Mouse (Mus musculus) intestine, embryonic 16.5 days (tissue): ENCODE measurements around the gene Fxr2. TPM values are rescaled to one million over a fixed set of nuclear protein-coding genes. Genes with fewer than 3 reads are reported as not detected.

ENCODE experiments used
- ATAC-seq: fragments of 200-750 bp; cut with Nextera tagmentation; 2 replicates; pipeline ENCODE4 v1.8.0; 2017; ENCODE audit warnings: moderate TSS enrichment, moderate library complexity
- H3K27ac ChIP-seq: fragments of 300-500 bp; sonication (generic); 2 replicates; pipeline ENCODE4 v1.5.1; 2014; ENCODE audit warnings: mild to moderate bottlenecking, low read length
- H3K27me3 ChIP-seq: fragments of 300-500 bp; sonication (generic); replicated peaks from 2 replicates; pipeline ENCODE4 v1.6.1; 2014; ENCODE audit warnings: low read length, control low read depth, mixed read lengths; ENCODE audit not compliant: control insufficient read depth, insufficient read depth
- H3K36me3 ChIP-seq: fragments of 300-500 bp; sonication (generic); 2 replicates; pipeline ENCODE4 v1.6.1; 2014; ENCODE audit warnings: low read length, control low read depth; ENCODE audit not compliant: control insufficient read depth, insufficient read depth
- H3K4me1 ChIP-seq: fragments of 300-500 bp; sonication (generic); 2 replicates; pipeline ENCODE4 v1.6.1; 2014; ENCODE audit warnings: low read length, control low read depth, mixed read lengths; ENCODE audit not compliant: control insufficient read depth, insufficient read depth
- H3K4me2 ChIP-seq: fragments of 300-500 bp; sonication (generic); 2 replicates; pipeline ENCODE4 v1.6.1; 2014; ENCODE audit warnings: low read depth, low read length, control low read depth
- H3K4me3 ChIP-seq: fragments of 300-500 bp; sonication (generic); 2 replicates; pipeline ENCODE4 v1.5.1; 2014; ENCODE audit warnings: mild to moderate bottlenecking, low read length
- H3K9ac ChIP-seq: fragments of 300-500 bp; sonication (generic); 2 replicates; pipeline ENCODE4 v1.6.1; 2014; ENCODE audit warnings: low read depth, low read length
- H3K9me3 ChIP-seq: fragments of 300-500 bp; sonication (generic); 2 replicates; pipeline ENCODE4 v1.6.1; 2016; ENCODE audit warnings: low read length, control low read depth; ENCODE audit not compliant: control insufficient read depth
- WGBS: fragments of 180-500 bp; shearing (Covaris S2); extraction: QIAGEN DNeasy Blood & Tissue Kit; methylation state at CpG from one replicate; pipeline ENCODE4 v1.1.7; 2014; 5-methylcytosine and 5-hydroxymethylcytosine counted together
- polyA plus RNA-seq: library from polyadenylated mRNA; unstranded; fragments of >200 nt; fragmentation: Nextera tagmentation; extraction: Ambion mirVana; gene quantifications from 2 replicates; pipeline ENCODE4 v1.2.1, GENCODE M21; 2015

Fxr2 gene
- polyA plus RNA-seq, 1 experiment from 2014 or later = 12.6 TPM

DNA sequence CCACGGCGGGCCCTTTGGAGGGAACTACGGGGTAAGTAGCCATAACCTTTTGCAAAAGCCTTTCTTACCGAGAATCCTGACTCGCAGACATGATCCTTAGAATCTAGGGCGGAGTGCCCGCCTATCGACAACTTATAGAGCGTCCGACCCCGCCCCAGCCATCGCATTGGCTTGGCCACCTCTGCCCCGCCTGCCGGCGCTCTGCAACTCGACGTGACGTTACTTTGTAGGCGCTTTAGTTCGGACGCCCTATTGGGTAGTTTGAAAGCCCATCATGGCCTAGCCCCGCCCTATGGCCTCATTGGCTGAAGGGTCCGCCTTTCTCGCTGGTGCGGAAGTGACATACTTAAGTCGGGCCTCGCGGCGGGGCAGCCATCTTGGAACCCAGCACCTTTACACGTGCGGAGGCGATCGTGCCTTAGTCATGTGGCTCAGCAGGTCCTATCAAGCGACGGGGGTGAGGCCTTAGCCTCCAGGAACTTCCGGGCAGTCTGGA is 39.5 kb downstream of the Fxr2 start, which contains the start of gene Eif4a1:
Eif4a1 (minus strand) TSS at position 213 of the 496 bp plus-strand sequence.
- no peaks in the 10 kb centered on the region for H3K27me3 ChIP-seq

DNA sequence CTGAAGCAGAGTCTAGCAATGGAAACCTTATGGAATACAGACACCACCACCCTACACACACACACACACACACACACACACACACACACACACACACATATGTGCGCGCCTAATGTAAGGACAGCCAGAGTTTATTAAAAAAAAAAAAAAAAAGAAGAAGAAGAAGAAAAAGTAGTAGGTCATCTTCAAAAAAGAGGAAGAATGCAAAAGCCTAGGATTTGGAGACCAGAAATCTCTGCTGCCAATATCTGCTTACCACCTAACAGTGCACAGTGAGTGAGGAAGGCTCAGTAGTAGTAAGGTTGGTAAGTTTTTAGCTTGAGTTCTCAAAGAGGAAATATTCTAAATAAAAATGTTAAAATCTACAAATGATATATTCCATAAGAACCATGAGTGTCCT is 46.4 kb downstream of the Fxr2 start:
- H3K27ac ChIP-seq = no peak overlapping the region
- peaks cover 21% of the 10 kb centered on the region for H3K4me1 ChIP-seq
- no peaks in the 10 kb centered on the region for H3K9me3 ChIP-seq
- H3K4me2 ChIP-seq = no peak overlapping the region
- WGBS = 87% methylated on average over 2 of the region's 2 CpGs
- peaks cover 12% of the 10 kb centered on the region for H3K36me3 ChIP-seq
- H3K9ac ChIP-seq = no peak overlapping the region
- no peak for ATAC-seq
- H3K4me3 ChIP-seq = no peak overlapping the region
- no peaks in the 10 kb centered on the region for H3K27me3 ChIP-seq

More for the DNA sequence above, 39.5 kb downstream of the Fxr2 start, which contains the start of gene Eif4a1:
- peak within 1 kb of the TSS; percentile 55 for H3K4me2 ChIP-seq
- peak within 1 kb of the TSS; percentile 99 for H3K4me3 ChIP-seq
- peak; percentile 98 for ATAC-seq
- under 1% methylated on average over 36 of the region's 36 CpGs for WGBS
- H3K9me3 ChIP-seq = no peaks in the 10 kb centered on the region
- H3K4me1 ChIP-seq = peaks cover 22% of the 10 kb centered on the region
- peak within 1 kb of the TSS; percentile 99 for H3K27ac ChIP-seq
- peak within 1 kb of the TSS; percentile 99 for H3K9ac ChIP-seq
- H3K36me3 ChIP-seq = peaks cover 20% of the 10 kb centered on the region

DNA sequence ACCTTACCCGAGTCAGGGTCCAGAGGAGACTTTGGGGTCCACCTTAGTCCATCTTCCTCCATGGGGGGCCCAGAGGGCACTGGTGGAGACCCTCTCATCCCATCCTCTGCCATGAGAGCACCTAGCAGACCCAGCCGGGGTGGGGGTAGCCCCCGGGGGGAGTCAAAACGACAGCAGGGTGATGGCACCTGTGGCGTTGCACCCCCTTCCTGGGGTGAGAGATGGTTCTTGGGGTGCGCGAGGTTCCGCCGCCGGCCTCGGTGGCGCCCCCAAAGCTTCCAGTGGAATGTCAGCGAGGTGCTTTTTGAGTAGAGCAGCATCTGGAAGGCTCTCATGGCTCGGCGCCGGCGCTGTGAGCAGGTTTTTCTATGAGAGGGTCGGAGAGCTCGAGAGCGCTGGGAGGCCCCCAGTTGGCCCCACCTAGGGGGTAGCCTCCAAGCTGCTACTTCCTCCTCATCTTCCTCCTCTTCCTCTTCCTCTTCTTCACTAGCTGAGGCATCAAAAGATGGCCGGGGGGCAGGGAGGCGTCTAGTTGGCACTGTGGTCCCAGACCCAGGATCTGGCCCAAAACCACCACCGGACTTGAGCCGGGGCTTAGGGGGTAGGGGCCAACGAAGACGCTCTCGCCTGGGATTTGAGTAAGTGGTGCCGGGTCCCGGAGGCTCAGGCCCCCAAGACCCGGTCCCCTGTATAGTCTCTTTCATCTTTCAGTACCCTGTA is 47.5 kb downstream of the Fxr2 start:
- 89% methylated on average over 30 of the region's 30 CpGs for WGBS
- peaks cover 12% of the 10 kb centered on the region; the same call in 1 of the 2 replicates for H3K36me3 ChIP-seq
- H3K4me2 ChIP-seq = peak overlapping the region; percentile 90
- no peaks in the 10 kb centered on the region for H3K9me3 ChIP-seq
- no peak for ATAC-seq
- peak overlapping the region; percentile 84; the same call in 1 of the 2 replicates for H3K9ac ChIP-seq
- H3K4me1 ChIP-seq = peaks cover 24% of the 10 kb centered on the region
- H3K27me3 ChIP-seq = no peaks in the 10 kb centered on the region
- peak overlapping the region; percentile 84; the same call in 1 of the 2 replicates for H3K4me3 ChIP-seq
- H3K27ac ChIP-seq = no peak overlapping the region

DNA sequence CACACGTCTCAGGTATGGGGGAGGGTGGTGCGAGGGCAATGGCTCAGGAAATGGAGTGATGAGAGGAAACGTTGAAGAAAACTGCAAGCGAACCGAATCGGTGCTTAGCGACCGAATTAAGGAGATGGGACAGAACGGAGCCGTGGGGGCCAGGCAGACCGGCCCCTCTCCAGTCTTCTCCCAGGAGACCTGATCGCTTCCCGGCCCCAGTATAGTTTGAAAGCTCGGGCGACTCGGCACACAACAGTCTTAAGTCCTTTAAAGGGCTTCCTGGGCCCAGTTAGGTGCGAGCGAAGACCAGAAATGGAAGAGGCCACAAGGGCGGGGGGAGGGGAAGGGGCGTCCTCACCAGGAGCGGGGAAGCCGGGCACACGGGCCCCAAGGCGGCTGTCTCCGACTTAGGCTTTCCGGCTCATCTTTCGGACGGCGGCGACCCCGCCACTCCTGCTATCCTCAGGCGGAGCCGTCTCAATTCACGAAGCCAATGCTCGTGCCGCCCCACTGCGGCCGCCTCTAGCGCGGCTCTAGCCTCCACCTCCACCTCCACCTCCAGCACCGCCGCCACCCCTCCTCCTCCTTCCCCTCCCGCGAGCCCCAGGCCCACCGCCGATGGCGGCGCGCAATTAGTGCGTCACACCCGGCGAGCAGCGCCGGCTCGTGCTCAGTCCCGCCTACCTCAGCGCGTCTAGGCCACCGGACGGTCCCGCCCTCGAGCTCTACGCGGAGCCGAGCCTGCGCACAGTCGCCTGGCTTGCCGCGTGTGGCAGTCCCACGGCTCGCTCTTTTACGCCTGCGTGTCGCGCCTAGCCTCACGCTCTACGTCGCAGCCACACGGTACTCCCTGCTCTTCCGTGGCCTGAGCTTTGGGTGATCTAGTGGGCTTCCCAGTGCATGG is 48.8 kb downstream of the Fxr2 start, which contains the start of gene Senp3:
Senp3 (minus strand) TSS at position 771 of the 895 bp plus-strand sequence.
- peak within 1 kb of the TSS; percentile 92 for H3K27ac ChIP-seq

DNA sequence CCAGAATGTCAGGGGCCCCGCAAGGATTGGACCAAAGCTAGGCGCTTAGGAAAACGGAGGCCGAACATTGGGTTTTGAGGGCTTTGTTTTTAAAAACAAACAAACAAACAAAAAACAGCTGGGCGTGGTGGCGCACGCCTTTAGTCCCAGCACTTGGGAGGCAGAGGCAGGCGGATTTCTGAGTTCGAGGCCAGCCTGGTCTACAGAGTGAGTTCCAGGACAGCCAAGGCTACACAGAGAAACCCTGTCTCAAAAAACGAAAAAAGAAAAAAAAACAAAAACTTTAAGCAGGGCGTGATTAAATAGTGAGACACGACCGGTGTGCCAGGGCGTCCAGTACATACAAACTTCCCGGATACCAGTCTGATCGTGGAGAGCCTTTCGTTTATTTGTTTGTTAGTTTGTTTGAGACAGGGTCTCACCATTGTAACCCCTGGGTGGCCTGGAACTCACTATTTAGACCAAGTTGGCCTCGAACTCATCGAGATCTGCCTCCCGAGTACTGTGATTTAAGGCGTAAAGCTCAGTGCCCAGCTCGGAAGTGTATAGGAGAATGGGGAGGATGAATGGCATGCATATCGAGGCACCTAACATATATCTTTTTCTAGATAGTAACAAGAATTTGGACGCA is 49.5 kb downstream of the Fxr2 start:
- H3K9me3 ChIP-seq = no peaks in the 10 kb centered on the region
- H3K4me3 ChIP-seq = peak overlapping the region; percentile 84
- peak overlapping the region; percentile 90 for H3K4me2 ChIP-seq
- WGBS = 20% methylated on average over 24 of the region's 24 CpGs
- no peaks in the 10 kb centered on the region for H3K27me3 ChIP-seq
- peaks cover 6% of the 10 kb centered on the region; the same call in 1 of the 2 replicates for H3K36me3 ChIP-seq
- H3K4me1 ChIP-seq = peaks cover 41% of the 10 kb centered on the region
- peak overlapping the region; percentile 92 for H3K27ac ChIP-seq
- peak; percentile 17 for ATAC-seq
- peak overlapping the region; percentile 84 for H3K9ac ChIP-seq

More for the DNA sequence above, 48.8 kb downstream of the Fxr2 start, which contains the start of gene Senp3:
- under 1% methylated on average over 73 of the region's 80 CpGs for WGBS
- Histone ChIP-seq H3K9me3 (no peaks in the 10 kb centered on the region), H3K4me2 (peak within 1 kb of the TSS; percentile 90), H3K36me3 (peaks cover 8% of the 10 kb centered on the region; the same call in 1 of the 2 replicates), H3K4me3 (peak within 1 kb of the TSS; percentile 84), H3K4me1 (peaks cover 36% of the 10 kb centered on the region), H3K27me3 (no peaks in the 10 kb centered on the region), H3K9ac (peak within 1 kb of the TSS; percentile 84)
- peak; percentile 93 for ATAC-seq

DNA sequence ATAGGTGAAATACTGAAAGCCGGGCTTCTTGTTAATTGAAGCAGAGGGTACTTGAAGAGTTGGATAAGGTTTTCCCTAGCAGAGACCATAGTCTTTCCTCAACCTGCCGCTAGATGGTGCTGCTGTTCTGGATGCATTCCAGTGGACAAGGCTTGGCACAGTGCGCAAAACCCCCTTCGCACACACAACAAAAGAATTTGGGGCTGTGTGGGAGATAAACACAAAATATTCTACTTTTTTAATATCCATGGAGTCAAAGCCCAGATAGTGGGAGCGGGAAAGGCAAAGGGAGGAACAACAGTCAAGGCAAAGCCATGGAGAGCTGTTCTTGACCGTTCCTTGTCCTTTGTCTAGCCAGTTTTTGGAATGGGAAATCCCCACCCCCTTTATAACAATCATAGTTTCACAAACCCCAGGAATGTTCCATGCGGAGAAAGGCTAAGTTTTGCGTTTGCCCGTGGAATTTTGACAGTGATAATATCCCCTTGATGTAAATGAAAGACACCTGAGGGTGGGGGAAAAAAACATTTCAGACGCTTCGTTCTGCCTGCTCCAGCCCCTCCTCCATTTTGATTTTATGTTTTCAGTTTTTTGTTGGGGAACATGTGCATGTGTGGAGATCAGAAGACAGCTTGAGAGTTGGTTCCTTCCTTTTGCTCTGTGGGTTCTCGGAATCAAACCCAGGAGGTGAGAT is 50.2 kb downstream of the Fxr2 start:
- H3K36me3 ChIP-seq = peaks cover 4% of the 10 kb centered on the region; the same call in 1 of the 2 replicates
- peaks cover 41% of the 10 kb centered on the region for H3K4me1 ChIP-seq
- H3K4me3 ChIP-seq = no peak overlapping the region
- peak; percentile 45; the same call in 1 of the 2 replicates for ATAC-seq
- peak overlapping the region; percentile 4; the same call in 1 of the 2 replicates for H3K9ac ChIP-seq
- peak overlapping the region; percentile 90 for H3K4me2 ChIP-seq
- WGBS = 20% methylated on average over 12 of the region's 12 CpGs
- no peaks in the 10 kb centered on the region for H3K9me3 ChIP-seq
- H3K27ac ChIP-seq = peak overlapping the region; percentile 92; the same call in 1 of the 2 replicates
- no peaks in the 10 kb centered on the region for H3K27me3 ChIP-seq

DNA sequence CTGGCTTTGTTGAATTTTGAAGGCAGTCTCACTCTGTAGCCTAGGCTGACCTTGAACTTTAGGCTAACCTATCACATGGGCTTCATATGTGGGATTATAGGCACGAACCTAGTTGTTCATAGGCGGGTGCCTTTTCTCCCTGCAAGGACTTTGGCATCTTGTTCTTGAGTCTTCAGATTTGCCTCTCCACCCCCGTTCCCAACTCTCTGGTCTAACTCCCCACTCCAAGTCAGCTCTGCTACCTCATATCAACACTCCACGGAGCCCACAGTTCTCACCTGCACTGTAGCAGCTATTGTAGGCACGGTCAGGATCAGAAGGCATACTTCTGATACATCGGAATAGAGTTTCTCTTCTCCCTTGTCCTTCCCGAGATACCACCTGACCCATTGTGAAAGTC is 50.8 kb downstream of the Fxr2 start:
- no peak for ATAC-seq
- Histone ChIP-seq H3K9me3 (no peaks in the 10 kb centered on the region), H3K27me3 (no peaks in the 10 kb centered on the region), H3K4me1 (peaks cover 41% of the 10 kb centered on the region), H3K4me2 (no peak overlapping the region), H3K36me3 (no peaks in the 10 kb centered on the region), H3K27ac (peak overlapping the region; percentile 70), H3K9ac (peak overlapping the region; percentile 41; the same call in 1 of the 2 replicates), H3K4me3 (no peak overlapping the region)
- WGBS = 75% methylated on average over 7 of the region's 7 CpGs

DNA sequence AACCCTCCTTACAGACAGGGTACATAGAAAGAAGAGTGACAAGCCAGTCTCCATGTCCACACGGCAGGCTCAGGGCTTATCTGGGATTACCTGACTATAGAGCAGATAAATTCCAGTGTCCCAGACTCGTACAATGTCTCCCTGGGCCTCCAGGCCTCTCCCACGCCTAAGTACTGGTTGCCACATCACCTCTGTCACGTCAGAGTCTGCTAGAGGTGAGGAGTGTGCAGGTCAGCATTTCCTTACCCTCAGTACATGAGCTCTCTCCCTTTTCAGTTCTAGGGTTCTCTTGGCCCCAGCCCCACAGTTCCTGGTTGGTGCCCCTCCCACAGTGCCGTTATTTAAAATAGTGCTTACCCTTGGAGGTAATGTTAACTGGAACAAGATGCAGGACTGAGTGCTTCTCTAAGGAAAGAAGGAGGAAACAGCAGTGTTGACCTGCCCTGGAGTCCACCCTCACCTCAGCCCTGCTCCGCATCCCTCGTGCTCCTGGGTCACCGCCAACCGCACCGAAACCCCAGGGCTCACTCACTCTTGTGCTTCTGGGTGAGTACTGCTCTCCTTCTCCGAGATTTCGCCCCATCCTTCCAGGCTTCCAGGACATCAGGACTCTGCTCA is 51.4 kb downstream of the Fxr2 start:
- H3K4me1 ChIP-seq = peaks cover 41% of the 10 kb centered on the region
- no peak overlapping the region for H3K4me3 ChIP-seq
- no peaks in the 10 kb centered on the region for H3K27me3 ChIP-seq
- H3K36me3 ChIP-seq = no peaks in the 10 kb centered on the region
- no peak overlapping the region for H3K4me2 ChIP-seq
- peak overlapping the region; percentile 41; the same call in 1 of the 2 replicates for H3K9ac ChIP-seq
- ATAC-seq = peak; percentile 37
- WGBS = 79% methylated on average over 12 of the region's 12 CpGs
- no peaks in the 10 kb centered on the region for H3K9me3 ChIP-seq
- peak overlapping the region; percentile 70 for H3K27ac ChIP-seq
